Mouse (Mus musculus) cerebellum, adult 2 months (tissue): Measurements from ENCODE around the gene Arl13b.

Experiments used
- CTCF ChIP-seq: fragments of 200-500 bp; IDR thresholded peaks from 2 replicates; pipeline ENCODE4 v1.5.1; 2011; ENCODE audit warnings: low read depth, mild to moderate bottlenecking, control low read depth, low read length, moderate library complexity, borderline replicate concordance; ENCODE audit not compliant: insufficient read depth
- POLR2A ChIP-seq: fragments of 200-500 bp; IDR thresholded peaks from 2 replicates; pipeline ENCODE4 v1.6.1; 2011; ENCODE audit warnings: low read length, control low read depth, borderline replicate concordance; ENCODE audit not compliant: insufficient read depth

GRCm38 (mm10) chr16:62776034-62776433 lies 70.8 kb downstream of the Arl13b start:
- TF ChIP-seq CTCF, result no peak
- TF ChIP-seq POLR2A, result no peak
